Mouse (Mus musculus): ENCODE results near the gene Mfsd2a. TPM values are rescaled to one million over a fixed set of nuclear protein-coding genes. Genes with fewer than 3 reads are reported as not detected.

Mfsd2a gene
- polyA plus RNA-seq, 1 experiment from 2014 or later, result 29.3 TPM

DNA sequence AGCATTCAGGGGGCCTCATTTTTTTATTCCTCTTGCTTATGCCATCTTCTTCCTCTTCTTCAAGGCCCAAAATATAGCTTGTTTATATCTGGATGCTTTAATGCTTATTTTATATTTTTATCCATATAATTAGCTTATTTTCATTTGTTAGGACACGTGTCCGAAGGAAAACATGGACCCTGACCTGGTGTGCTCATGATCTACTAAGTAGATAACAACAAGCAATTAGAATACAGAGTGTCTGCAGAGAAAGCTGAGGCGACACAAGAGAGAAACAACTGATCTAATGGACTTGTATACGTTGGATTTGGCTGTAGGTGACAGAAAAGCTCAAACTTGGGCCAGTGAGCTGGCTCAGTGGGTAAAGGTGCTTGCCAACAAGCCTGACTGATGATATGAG lies 15.9 kb upstream of the Mfsd2a start:
- no peak for ATAC-seq (ENCODE audit: low FRiP score)
- Histone ChIP-seq H3K27me3 (replicated peaks) (peaks cover 5% of the 10 kb centered on the region), H3K9ac (replicated peaks) (no peak overlapping the region), H3K4me3 (replicated peaks) (no peak overlapping the region), H3K4me1 (no peaks in the 10 kb centered on the region), H3K4me2 (no peak overlapping the region), H3K36me3 (no peaks in the 10 kb centered on the region), H3K9me3 (replicated peaks) (no peaks in the 10 kb centered on the region), H3K27ac (replicated peaks) (no peak overlapping the region)
- 85% methylated on average over 4 of the region's 4 CpGs for WGBS

DNA sequence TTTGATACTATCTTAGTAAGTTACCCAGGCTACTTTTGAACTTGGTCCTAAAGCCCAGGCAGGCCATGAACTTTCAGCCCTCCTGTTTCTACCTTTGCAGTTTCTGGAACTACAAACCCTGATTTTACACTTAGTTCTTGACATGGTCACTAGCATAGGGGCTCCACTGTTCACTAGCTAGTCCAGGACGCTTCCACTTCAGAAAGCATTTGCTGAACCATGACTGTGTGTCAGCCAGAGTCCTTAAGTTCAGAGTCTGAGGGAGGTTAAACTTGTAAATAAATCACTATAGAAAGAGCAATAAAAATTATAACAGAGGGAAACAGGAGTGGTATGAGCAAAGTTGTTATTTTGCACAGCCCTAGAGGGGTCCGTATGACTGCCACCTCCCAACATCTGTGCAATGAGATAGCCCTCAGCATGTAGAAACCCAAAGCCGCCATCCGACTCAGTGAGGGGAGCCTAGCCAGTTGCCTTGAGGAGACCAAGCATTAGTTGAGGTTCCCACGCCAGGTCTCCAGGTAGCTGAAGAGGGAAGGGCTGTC lies 14.1 kb upstream of the Mfsd2a start:
- no peaks in the 10 kb centered on the region for H3K27me3 ChIP-seq (replicated peaks)
- no peak overlapping the region for H3K9ac ChIP-seq (replicated peaks)
- no peak overlapping the region for H3K27ac ChIP-seq (replicated peaks)
- H3K4me2 ChIP-seq, result no peak overlapping the region
- WGBS, result 89% methylated on average over 5 of the region's 5 CpGs
- H3K9me3 ChIP-seq (replicated peaks), result no peaks in the 10 kb centered on the region
- H3K4me1 ChIP-seq, result no peaks in the 10 kb centered on the region
- no peak overlapping the region for H3K4me3 ChIP-seq (replicated peaks)
- ATAC-seq (ENCODE audit: low FRiP score), result no peak
- H3K36me3 ChIP-seq, result no peaks in the 10 kb centered on the region

DNA sequence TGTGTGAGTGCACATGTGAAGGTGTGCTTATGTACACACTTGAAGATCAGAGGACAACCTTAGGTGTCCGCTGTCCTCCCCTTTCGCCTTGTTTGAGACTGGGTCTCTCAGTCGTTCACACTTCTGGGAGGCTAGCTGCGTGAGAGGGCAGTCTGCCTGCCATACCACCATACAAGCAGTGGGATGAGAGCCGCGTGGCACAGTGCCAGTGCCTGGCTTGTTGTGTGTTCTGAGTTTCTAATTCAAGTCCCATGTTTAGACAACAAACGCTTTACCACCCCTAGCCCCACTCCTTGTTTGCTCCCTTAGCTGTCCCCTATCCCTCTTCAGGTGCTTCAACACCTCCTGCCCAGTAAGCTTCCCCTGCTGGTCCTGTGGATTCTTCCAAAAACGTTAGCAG lies 11.1 kb upstream of the Mfsd2a start:
- Histone ChIP-seq H3K36me3 (no peaks in the 10 kb centered on the region), H3K9ac (replicated peaks) (no peak overlapping the region), H3K9me3 (replicated peaks) (no peaks in the 10 kb centered on the region), H3K27ac (replicated peaks) (no peak overlapping the region), H3K4me1 (no peaks in the 10 kb centered on the region), H3K27me3 (replicated peaks) (no peaks in the 10 kb centered on the region), H3K4me3 (replicated peaks) (no peak overlapping the region), H3K4me2 (no peak overlapping the region)
- ATAC-seq (ENCODE audit: low FRiP score), result no peak
- WGBS, result 74% methylated on average over 8 of the region's 8 CpGs

DNA sequence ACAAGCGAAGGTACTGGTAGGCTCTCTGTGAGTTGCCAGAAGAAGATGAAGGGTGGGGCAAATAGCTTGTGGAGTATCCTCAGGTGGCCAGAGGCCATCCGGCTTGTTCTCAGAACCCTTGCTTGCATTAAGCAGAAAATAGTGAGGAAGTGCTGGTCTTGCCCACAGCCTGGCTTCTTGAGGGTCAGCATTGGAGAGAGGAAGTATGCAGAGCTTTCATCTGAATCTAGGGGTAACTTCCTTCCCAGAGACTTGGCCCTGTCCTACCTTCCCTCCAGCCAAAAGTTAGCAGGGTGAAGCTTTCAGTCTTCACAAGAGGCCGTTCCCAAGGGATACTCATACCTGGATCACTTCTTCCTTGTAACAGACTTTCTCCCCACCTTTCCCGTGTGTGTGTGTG lies 10.7 kb upstream of the Mfsd2a start:
- ATAC-seq (ENCODE audit: low FRiP score), result no peak
- WGBS, result 92% methylated on average over 4 of the region's 4 CpGs
- no peaks in the 10 kb centered on the region for H3K9me3 ChIP-seq (replicated peaks)
- H3K4me1 ChIP-seq, result no peaks in the 10 kb centered on the region
- H3K4me3 ChIP-seq (replicated peaks), result no peak overlapping the region
- H3K36me3 ChIP-seq, result no peaks in the 10 kb centered on the region
- H3K27me3 ChIP-seq (replicated peaks), result no peaks in the 10 kb centered on the region
- H3K9ac ChIP-seq (replicated peaks), result no peak overlapping the region
- H3K4me2 ChIP-seq, result no peak overlapping the region
- no peak overlapping the region for H3K27ac ChIP-seq (replicated peaks)

- no peak for ATAC-seq (ENCODE audit: low FRiP score)
- H3K9ac ChIP-seq (replicated peaks), result no peak overlapping the region
- no peak overlapping the region for H3K4me2 ChIP-seq
- H3K4me1 ChIP-seq, result no peaks in the 10 kb centered on the region
- no peak overlapping the region for H3K27ac ChIP-seq (replicated peaks)
- 84% methylated on average over 4 of the region's 4 CpGs for WGBS
- no peaks in the 10 kb centered on the region for H3K9me3 ChIP-seq (replicated peaks)
- H3K4me3 ChIP-seq (replicated peaks), result no peak overlapping the region
- H3K36me3 ChIP-seq, result no peaks in the 10 kb centered on the region
- no peaks in the 10 kb centered on the region for H3K27me3 ChIP-seq (replicated peaks)
Measured at GRCm38 (mm10) chr4:122971191-122971590, 10.2 kb upstream of the Mfsd2a start.

- Histone ChIP-seq H3K27ac (replicated peaks) (no peak overlapping the region), H3K4me3 (replicated peaks) (no peak overlapping the region), H3K9me3 (replicated peaks) (no peaks in the 10 kb centered on the region), H3K36me3 (no peaks in the 10 kb centered on the region), H3K4me1 (no peaks in the 10 kb centered on the region), H3K9ac (replicated peaks) (no peak overlapping the region), H3K27me3 (replicated peaks) (no peaks in the 10 kb centered on the region; the same call in 1 of the 2 replicates), H3K4me2 (no peak overlapping the region)
- 74% methylated on average over 4 of the region's 4 CpGs for WGBS
- no peak for ATAC-seq (ENCODE audit: low FRiP score)
Measured at GRCm38 (mm10) chr4:122968106-122968505, 7.1 kb upstream of the Mfsd2a start.

- H3K27ac ChIP-seq (replicated peaks), result no peak overlapping the region
- no peak overlapping the region for H3K9ac ChIP-seq (replicated peaks)
- no peaks in the 10 kb centered on the region for H3K36me3 ChIP-seq
- WGBS, result 28% methylated on average over 8 of the region's 8 CpGs
- peaks cover 39% of the 10 kb centered on the region for H3K4me1 ChIP-seq
- no peak for ATAC-seq (ENCODE audit: low FRiP score)
- no peaks in the 10 kb centered on the region for H3K9me3 ChIP-seq (replicated peaks)
- H3K4me3 ChIP-seq (replicated peaks), result no peak overlapping the region
- H3K27me3 ChIP-seq (replicated peaks), result no peaks in the 10 kb centered on the region; the same call in 1 of the 2 replicates
- no peak overlapping the region for H3K4me2 ChIP-seq
Measured at GRCm38 (mm10) chr4:122962751-122963150, 1.8 kb upstream of the Mfsd2a start.

DNA sequence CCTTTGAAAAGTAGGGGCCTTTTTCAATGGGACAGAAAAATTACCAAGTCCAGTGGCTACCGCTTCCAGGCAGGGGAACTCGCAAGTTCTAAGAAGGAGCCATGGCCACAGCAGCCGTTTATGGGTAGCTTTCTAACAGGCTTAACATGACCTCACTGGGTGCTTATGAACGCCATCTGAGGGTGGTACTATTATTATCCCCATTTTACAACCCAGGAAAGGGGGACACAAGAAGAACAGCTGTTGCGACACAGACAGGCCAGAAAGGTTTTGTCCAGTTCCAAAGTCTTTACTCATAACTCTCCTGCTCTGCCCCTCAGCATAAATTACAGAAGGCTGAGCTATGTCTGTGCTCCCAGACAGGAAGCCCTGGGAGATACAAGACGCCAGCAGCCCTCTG lies 601 bp upstream of the Mfsd2a start:
- H3K36me3 ChIP-seq, result no peaks in the 10 kb centered on the region
- H3K9ac ChIP-seq (replicated peaks), result no peak overlapping the region
- H3K4me3 ChIP-seq (replicated peaks), result peak overlapping the region; percentile 59
- H3K4me1 ChIP-seq, result peaks cover 40% of the 10 kb centered on the region
- peak overlapping the region; percentile 100 for H3K4me2 ChIP-seq
- ATAC-seq (ENCODE audit: low FRiP score), result no peak
- no peaks in the 10 kb centered on the region for H3K9me3 ChIP-seq (replicated peaks)
- 15% methylated on average over 6 of the region's 6 CpGs for WGBS
- no peaks in the 10 kb centered on the region; the same call in 1 of the 2 replicates for H3K27me3 ChIP-seq (replicated peaks)
- no peak overlapping the region for H3K27ac ChIP-seq (replicated peaks)

DNA sequence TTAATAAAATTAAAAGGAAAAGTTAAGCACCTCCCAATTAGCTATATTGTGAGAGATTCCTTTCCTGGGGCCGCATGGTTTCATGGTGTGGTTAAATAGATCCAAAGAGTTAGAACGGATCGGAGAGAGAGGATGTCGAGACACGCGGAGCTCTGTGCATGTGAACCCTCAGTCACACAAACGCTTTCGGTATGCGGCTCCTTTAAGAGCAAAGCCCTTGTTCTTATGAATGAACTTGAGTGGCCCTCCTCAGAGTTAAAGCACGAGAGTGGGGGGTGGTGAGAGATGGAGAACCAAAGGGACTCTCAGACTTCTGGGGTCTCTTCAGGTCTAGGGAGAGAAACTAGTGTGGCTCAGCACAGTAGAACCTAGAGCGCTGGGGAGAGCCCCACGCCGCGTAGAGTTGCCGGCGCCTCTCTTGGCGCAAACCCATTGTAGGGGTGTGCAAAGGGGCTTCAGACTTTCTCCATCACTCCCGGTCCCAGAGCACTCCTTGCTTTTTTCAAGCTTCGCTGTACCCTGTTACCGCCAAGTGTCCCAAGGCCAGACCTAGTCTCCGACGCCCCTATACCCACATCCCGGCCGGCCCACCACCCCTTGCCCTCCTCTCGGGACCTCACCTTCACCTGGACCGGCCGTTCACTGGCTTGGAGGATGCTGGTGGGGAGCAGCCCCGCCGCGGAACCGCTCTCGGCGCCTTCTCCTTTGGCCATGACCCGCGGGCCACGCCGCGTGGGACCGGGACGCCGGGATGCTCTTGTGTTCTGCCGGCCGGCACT lies 478 bp downstream of the Mfsd2a start:
- H3K4me2 ChIP-seq, result peak overlapping the region; percentile 100
- WGBS, result under 1% methylated on average over 43 of the region's 43 CpGs
- ATAC-seq (ENCODE audit: low FRiP score), result peak; percentile 51
- peak overlapping the region; percentile 59 for H3K4me3 ChIP-seq (replicated peaks)
- no peaks in the 10 kb centered on the region for H3K9me3 ChIP-seq (replicated peaks)
- peak overlapping the region; percentile 60 for H3K9ac ChIP-seq (replicated peaks)
- H3K27ac ChIP-seq (replicated peaks), result peak overlapping the region; percentile 51; the same call in 1 of the 2 replicates
- H3K4me1 ChIP-seq, result peaks cover 48% of the 10 kb centered on the region
- H3K36me3 ChIP-seq, result no peaks in the 10 kb centered on the region
- no peaks in the 10 kb centered on the region; the same call in 1 of the 2 replicates for H3K27me3 ChIP-seq (replicated peaks)

DNA sequence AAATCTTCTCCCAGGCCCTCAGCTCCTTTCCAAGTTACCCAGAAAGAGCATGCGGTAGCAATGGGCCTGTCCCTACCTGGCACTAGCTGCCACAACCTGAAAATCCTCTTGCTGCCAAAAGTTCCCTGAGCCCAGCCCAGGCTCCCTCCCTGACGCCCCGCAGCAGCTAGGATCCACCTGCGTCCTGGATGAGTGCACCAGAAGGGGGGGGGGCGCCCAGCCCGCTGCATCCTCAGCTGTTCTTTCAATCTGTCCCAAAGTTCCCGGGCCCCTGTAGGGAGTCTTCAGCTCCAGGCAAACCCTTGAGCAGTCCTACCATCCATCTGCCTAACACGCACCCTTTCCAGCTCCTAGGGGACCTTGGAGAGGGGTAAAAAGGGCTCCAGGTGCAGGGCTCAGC lies 1.2 kb downstream of the Mfsd2a start:
- 4% methylated on average over 8 of the region's 8 CpGs for WGBS
- Histone ChIP-seq H3K27me3 (replicated peaks) (no peaks in the 10 kb centered on the region; the same call in 1 of the 2 replicates), H3K9me3 (replicated peaks) (no peaks in the 10 kb centered on the region), H3K27ac (replicated peaks) (0 out of 2 replicates have a peak overlapping the region, but pooled peaks have one; percentile 3), H3K4me3 (replicated peaks) (peak overlapping the region; percentile 59), H3K4me1 (peaks cover 55% of the 10 kb centered on the region), H3K36me3 (no peaks in the 10 kb centered on the region), H3K4me2 (peak overlapping the region; percentile 100), H3K9ac (replicated peaks) (peak overlapping the region; percentile 60)
- ATAC-seq (ENCODE audit: low FRiP score), result no peak

GRCm38 (mm10) chr4:122958491-122959031 lies 2.4 kb downstream of the Mfsd2a start:
- H3K27ac ChIP-seq (replicated peaks), result peak overlapping the region; percentile 56
- H3K36me3 ChIP-seq, result no peaks in the 10 kb centered on the region
- WGBS, result 68% methylated on average over 6 of the region's 6 CpGs
- H3K9ac ChIP-seq (replicated peaks), result 0 out of 2 replicates have a peak overlapping the region, but pooled peaks have one; percentile 7
- H3K27me3 ChIP-seq (replicated peaks), result no peaks in the 10 kb centered on the region; the same call in 1 of the 2 replicates
- H3K4me2 ChIP-seq, result peak overlapping the region; percentile 100
- H3K4me3 ChIP-seq (replicated peaks), result peak overlapping the region; percentile 59; the same call in 1 of the 2 replicates
- ATAC-seq (ENCODE audit: low FRiP score), result no peak
- H3K4me1 ChIP-seq, result peaks cover 57% of the 10 kb centered on the region
- no peaks in the 10 kb centered on the region for H3K9me3 ChIP-seq (replicated peaks)

- peaks cover 50% of the 10 kb centered on the region for H3K4me1 ChIP-seq
- WGBS, result 62% methylated on average over 6 of the region's 6 CpGs
- H3K4me2 ChIP-seq, result peak overlapping the region; percentile 56; the same call in 1 of the 2 replicates
- no peaks in the 10 kb centered on the region; the same call in 1 of the 2 replicates for H3K27me3 ChIP-seq (replicated peaks)
- no peaks in the 10 kb centered on the region for H3K9me3 ChIP-seq (replicated peaks)
- peak overlapping the region; percentile 75; the same call in 1 of the 2 replicates for H3K27ac ChIP-seq (replicated peaks)
- no peak overlapping the region for H3K9ac ChIP-seq (replicated peaks)
- no peaks in the 10 kb centered on the region for H3K36me3 ChIP-seq
- H3K4me3 ChIP-seq (replicated peaks), result no peak overlapping the region
- ATAC-seq (ENCODE audit: low FRiP score), result no peak
Measured at GRCm38 (mm10) chr4:122956301-122956700, 4.7 kb downstream of the Mfsd2a start.
